In the genomic region with DNA sequence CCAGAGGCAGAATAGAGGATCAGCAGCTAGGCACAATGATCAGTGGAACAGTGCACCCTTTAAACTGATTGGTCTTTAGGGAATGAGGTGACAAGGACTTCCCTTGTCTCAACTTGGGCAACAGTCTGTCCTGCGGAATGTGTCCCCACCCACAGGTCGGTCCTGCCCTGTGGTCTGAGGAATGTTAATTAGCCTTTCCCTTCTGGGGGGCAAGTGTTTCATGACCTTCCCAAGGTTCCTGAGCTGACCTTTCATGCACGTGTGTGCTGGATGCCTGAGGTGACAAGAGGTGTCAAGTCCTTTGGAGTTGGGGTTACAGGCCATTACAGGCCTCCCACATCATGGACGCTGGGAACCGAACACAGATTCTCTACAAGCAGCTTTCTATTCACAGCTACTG, we compare ENCODE assay signal across 26 mouse cellular contexts.
"Had no signal": no experiment of that assay in that cellular context is flagged by ENCODE, and none has a peak within 500 bp of the region (broad histone marks: within the 10 kb centered on the region; RNA-seq: fewer than 3 reads in every experiment).

No protein-coding gene starts in this region.

- DNase-seq: cerebellum, adult 9-11 months; cerebellum, postnatal 10 days; cerebellum, postnatal 14 days; cerebellum, postnatal 25 days; cerebellum, postnatal 36 days; embryo, embryonic 11 days; forebrain, postnatal 0 days; gastrocnemius, adult 2 months; gastrocnemius, postnatal 10 days; gastrocnemius, postnatal 14 days; gastrocnemius, postnatal 25 days; gastrocnemius, postnatal 36 days; heart, adult 11 months; heart, adult 18-20 months; heart, adult 2 months had no signal

- H3K4me3 ChIP-seq: embryonic facial prominence, embryonic 12.5 days; embryonic facial prominence, embryonic 13.5 days; embryonic facial prominence, embryonic 15.5 days; erythroblast, embryonic 14.5 days; forebrain, embryonic 10.5 days; forebrain, embryonic 12.5 days; forebrain, embryonic 13.5 days; forebrain, embryonic 15.5 days; gastrocnemius, adult 2 months; heart, adult 2 months; heart, embryonic 10.5 days had no signal

- H3K27me3 ChIP-seq: embryonic facial prominence, embryonic 12.5 days; embryonic facial prominence, embryonic 13.5 days; embryonic facial prominence, embryonic 15.5 days; forebrain, embryonic 12.5 days; forebrain, embryonic 13.5 days; forebrain, embryonic 15.5 days had no signal

- H3K36me3 ChIP-seq: embryonic facial prominence, embryonic 12.5 days; embryonic facial prominence, embryonic 13.5 days; embryonic facial prominence, embryonic 15.5 days; forebrain, embryonic 10.5 days; forebrain, embryonic 12.5 days; forebrain, embryonic 15.5 days; heart, embryonic 10.5 days had no signal

- H3K9ac ChIP-seq: embryonic facial prominence, embryonic 12.5 days; embryonic facial prominence, embryonic 13.5 days; embryonic facial prominence, embryonic 15.5 days; forebrain, embryonic 12.5 days; forebrain, embryonic 13.5 days; forebrain, embryonic 15.5 days; forebrain, postnatal 0 days had no signal

- ATAC-seq: forebrain, embryonic 13.5 days; forebrain, embryonic 14.5 days; forebrain, embryonic 15.5 days; forebrain, embryonic 16.5 days; forebrain, postnatal 0 days had no signal

- H3K4me1 ChIP-seq: embryonic facial prominence, embryonic 12.5 days; embryonic facial prominence, embryonic 13.5 days; forebrain, embryonic 12.5 days; forebrain, embryonic 13.5 days; forebrain, embryonic 15.5 days had no signal

- H3K9me3 ChIP-seq: embryonic facial prominence, embryonic 12.5 days; embryonic facial prominence, embryonic 13.5 days; embryonic facial prominence, embryonic 15.5 days; forebrain, embryonic 10.5 days; forebrain, embryonic 12.5 days; forebrain, embryonic 13.5 days; forebrain, embryonic 15.5 days; heart, embryonic 10.5 days had no signal

- H3K27ac ChIP-seq: embryonic facial prominence, embryonic 12.5 days; embryonic facial prominence, embryonic 13.5 days; embryonic facial prominence, embryonic 15.5 days; forebrain, embryonic 10.5 days; forebrain, embryonic 12.5 days; forebrain, embryonic 13.5 days; forebrain, embryonic 15.5 days; gastrocnemius, adult 2 months; heart, adult 2 months; heart, embryonic 10.5 days had no signal

- H3K4me2 ChIP-seq: embryonic facial prominence, embryonic 12.5 days; embryonic facial prominence, embryonic 13.5 days; embryonic facial prominence, embryonic 15.5 days; forebrain, embryonic 12.5 days; forebrain, embryonic 13.5 days; forebrain, embryonic 15.5 days had no signal
